Mouse (Mus musculus): ENCODE data around the gene Sppl2b. TPM values are rescaled to one million over a fixed set of nuclear protein-coding genes. Genes with fewer than 3 reads are reported as not detected.

Sppl2b gene
- polyA plus RNA-seq, 1 experiment = 94.2 TPM

DNA sequence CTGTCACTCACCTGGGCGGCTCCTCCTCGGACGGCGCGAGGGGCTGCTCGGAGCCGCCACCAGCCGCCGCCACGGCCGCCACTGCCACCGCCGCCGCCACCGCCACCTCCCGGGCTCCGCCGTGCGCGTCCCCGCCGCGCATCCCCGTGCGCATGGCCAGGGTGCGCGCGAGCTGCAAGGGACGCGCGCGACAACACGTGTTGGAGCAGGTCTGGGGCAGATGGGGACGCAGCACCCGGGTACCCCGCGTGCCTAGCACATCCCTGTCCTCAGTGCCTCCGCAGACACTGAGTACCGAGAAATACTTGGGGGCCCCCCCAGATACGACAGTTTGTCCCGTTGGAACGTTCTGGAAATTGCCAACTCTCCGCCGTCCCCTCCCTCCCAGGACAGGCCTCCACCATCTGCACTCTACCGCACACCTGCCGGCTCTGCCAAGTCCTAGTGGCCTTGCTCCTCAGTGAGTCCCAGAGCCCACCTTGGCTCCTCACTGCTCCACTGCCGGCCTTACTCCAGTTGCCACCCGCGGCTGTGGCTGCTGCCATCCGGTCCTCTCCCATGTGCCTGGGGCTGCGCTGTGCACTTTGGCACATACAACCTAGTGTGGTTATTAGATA, 11.0 kb upstream of the Sppl2b start, which contains the start of gene Lingo3:
Gene Lingo3, minus strand, starts transcription at position 109 of the 617 bp plus-strand sequence.
- H3K27ac ChIP-seq (ENCODE audit: insufficient read depth, low read length) = peak within 1 kb of the TSS; percentile 49; the same call in 1 of the 2 replicates
- no peak for TF ChIP-seq POLR2A (IDR thresholded peaks at IDR 0.05; ENCODE audit: extremely low read depth, insufficient read depth, low read length)
- TF ChIP-seq CTCF (IDR thresholded peaks at IDR 0.05; ENCODE audit: extremely low read depth, insufficient read depth, low read length) = no peak
- no peaks in the 10 kb centered on the region for H3K4me1 ChIP-seq (ENCODE audit: control insufficient read depth, insufficient read depth, low read length)
- peak within 1 kb of the TSS; percentile 61 for H3K4me3 ChIP-seq (ENCODE audit: insufficient read depth, low read length)

DNA sequence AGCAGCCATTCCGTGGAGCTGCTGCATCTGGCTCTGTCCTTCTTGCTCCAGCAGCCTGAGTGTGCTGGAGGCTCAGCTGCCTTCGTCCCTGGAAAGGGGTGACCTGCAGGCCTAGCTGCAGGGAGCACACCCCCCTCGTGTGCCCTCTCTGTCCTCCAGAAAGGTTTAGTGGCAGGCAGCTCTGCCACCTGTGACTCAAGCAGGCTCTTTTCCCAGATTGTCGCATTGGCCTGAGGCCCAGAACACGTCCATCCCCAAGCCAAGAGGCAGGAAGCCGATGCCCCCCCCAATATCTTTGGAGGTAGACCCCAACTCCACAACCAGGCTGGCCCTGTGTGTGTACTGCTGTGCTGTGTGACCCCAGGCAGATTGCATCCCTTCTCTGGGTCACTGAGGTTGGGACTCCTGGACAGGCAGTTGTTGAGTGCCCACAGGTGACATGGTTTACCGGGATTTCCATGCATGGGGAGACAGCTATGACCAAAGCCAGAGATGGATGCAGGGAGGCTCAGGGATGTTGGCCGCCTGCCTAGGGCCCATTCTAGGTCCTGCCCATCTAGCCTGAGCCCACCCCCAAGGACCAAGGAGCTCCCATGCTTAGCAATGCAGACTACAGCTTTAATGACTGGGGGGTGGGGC, 9.9 kb upstream of the Sppl2b start:
- Histone ChIP-seq H3K4me3 (ENCODE audit: insufficient read depth, low read length) (no peak overlapping the region), H3K4me1 (ENCODE audit: control insufficient read depth, insufficient read depth, low read length) (no peaks in the 10 kb centered on the region), H3K27ac (ENCODE audit: insufficient read depth, low read length) (no peak overlapping the region)
- TF ChIP-seq CTCF (IDR thresholded peaks at IDR 0.05; ENCODE audit: extremely low read depth, insufficient read depth, low read length) (no peak), POLR2A (IDR thresholded peaks at IDR 0.05; ENCODE audit: extremely low read depth, insufficient read depth, low read length) (no peak)

DNA sequence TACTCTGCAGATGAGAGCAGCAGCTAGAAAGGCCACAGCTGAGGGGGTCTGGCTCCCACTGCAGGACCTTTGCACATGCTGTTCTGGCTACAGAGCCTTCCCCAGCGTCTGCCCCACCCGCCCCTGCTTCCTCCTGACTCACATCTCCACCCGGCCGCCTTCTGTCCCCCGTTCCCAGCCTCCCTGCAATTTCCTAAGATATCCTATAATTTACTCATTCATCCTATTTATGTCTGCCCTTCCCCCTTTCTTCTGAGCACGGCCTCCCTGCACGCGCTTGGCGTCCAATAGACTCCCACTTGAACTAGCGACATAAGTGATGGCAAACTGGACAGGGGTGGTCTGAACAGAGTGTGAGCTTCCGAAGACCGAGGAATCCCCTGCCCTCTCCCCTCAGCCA, 9.3 kb upstream of the Sppl2b start:
- Histone ChIP-seq H3K4me1 (ENCODE audit: control insufficient read depth, insufficient read depth, low read length) (no peaks in the 10 kb centered on the region), H3K4me3 (ENCODE audit: insufficient read depth, low read length) (no peak overlapping the region), H3K27ac (ENCODE audit: insufficient read depth, low read length) (no peak overlapping the region)
- no peak for TF ChIP-seq POLR2A (IDR thresholded peaks at IDR 0.05; ENCODE audit: extremely low read depth, insufficient read depth, low read length)
- no peak for TF ChIP-seq CTCF (IDR thresholded peaks at IDR 0.05; ENCODE audit: extremely low read depth, insufficient read depth, low read length)

DNA sequence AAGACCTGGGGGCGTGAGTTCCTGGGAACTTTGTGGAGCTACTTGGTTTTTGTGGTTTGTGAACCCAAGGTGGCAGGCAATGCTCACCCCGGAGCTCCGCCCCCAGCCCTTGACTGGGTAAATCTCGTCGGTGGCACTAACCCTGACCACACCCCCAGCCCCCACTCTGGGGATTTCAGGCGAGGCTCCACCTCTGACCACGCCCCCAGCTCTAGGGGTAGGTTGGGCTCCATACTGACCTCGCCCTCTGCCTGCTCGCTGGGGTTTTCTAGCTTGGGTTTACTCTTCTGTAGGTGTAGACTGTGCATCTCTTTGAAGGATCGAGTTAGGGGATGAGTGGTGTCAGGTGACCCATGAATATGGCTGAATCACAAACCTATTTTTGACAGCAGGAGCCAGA, 6.5 kb upstream of the Sppl2b start:
- no peak for TF ChIP-seq CTCF (IDR thresholded peaks at IDR 0.05; ENCODE audit: extremely low read depth, insufficient read depth, low read length)
- no peak for TF ChIP-seq POLR2A (IDR thresholded peaks at IDR 0.05; ENCODE audit: extremely low read depth, insufficient read depth, low read length)
- H3K4me1 ChIP-seq (ENCODE audit: control insufficient read depth, insufficient read depth, low read length) = no peaks in the 10 kb centered on the region
- H3K4me3 ChIP-seq (ENCODE audit: insufficient read depth, low read length) = no peak overlapping the region
- no peak overlapping the region for H3K27ac ChIP-seq (ENCODE audit: insufficient read depth, low read length)

DNA sequence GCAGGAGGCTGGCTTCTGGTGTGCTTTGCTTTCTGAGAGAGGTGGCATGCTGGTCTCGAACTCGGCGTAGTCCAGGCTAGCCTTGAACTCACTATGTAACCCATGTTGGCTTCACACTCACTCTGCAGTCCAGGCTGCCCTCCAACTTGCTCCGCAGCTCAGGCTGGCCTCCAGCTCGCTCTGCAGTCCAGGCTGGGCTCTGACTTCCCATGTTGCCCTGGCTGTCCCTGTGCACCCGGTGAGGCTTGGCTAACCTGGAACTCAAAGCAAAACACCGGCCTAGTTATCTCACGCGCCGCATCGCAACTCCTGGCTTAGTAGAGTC, 636 bp downstream of the Sppl2b start:
- Histone ChIP-seq H3K27ac (ENCODE audit: insufficient read depth, low read length) (no peak overlapping the region), H3K4me3 (ENCODE audit: insufficient read depth, low read length) (peak overlapping the region; percentile 93), H3K4me1 (ENCODE audit: control insufficient read depth, insufficient read depth, low read length) (peaks cover 4% of the 10 kb centered on the region; the same call in 1 of the 2 replicates)
- no peak for TF ChIP-seq POLR2A (IDR thresholded peaks at IDR 0.05; ENCODE audit: extremely low read depth, insufficient read depth, low read length)

DNA sequence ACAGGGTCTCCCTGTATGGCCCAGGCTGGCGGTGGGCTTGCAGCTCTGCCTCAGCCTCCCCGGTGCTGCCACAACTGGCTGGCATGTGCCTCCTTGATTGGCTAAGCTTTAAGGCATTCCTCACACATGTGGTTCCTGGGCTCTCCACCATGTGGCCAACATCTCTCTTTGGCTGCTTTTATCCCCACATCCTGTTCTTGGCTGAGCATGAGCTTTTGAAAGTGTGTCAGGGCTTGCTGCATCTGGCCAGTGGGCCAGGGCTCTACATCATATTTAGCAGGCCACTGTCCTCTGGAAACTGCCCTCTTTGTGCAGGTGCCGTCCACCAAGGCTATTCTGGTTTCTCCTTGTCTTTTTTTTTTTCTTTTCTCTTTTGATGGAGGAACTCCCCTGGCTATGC, 1.2 kb downstream of the Sppl2b start:
- H3K4me3 ChIP-seq (ENCODE audit: insufficient read depth, low read length) = peak overlapping the region; percentile 93; the same call in 1 of the 2 replicates
- no peak for TF ChIP-seq POLR2A (IDR thresholded peaks at IDR 0.05; ENCODE audit: extremely low read depth, insufficient read depth, low read length)
- 0 out of 2 replicates have a peak, but pooled peaks have one; percentile 0 for TF ChIP-seq CTCF (IDR thresholded peaks at IDR 0.05; ENCODE audit: extremely low read depth, insufficient read depth, low read length)
- H3K4me1 ChIP-seq (ENCODE audit: control insufficient read depth, insufficient read depth, low read length) = peaks cover 4% of the 10 kb centered on the region; the same call in 1 of the 2 replicates
- no peak overlapping the region for H3K27ac ChIP-seq (ENCODE audit: insufficient read depth, low read length)

DNA sequence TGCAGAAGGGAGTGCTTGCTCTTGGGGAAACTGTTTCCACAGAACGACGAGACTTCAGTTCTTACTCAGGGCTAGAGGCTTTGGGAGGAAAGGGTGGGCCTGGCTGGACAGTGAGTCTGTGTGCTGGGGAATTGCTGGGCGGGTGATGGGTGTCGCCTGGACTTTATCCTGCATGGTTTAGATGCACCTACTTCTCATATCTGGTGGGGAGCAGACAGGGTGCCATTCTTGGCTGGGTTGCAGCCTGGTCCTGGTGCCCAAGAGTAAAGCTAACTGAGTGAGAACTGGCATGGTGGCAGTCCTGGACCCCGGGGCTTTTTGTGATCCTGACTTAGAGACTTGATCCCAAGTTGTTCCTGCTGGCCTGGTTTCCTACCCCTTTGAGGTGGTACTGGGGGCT, 1.8 kb downstream of the Sppl2b start:
- Histone ChIP-seq H3K4me1 (ENCODE audit: control insufficient read depth, insufficient read depth, low read length) (peaks cover 4% of the 10 kb centered on the region; the same call in 1 of the 2 replicates), H3K4me3 (ENCODE audit: insufficient read depth, low read length) (no peak overlapping the region), H3K27ac (ENCODE audit: insufficient read depth, low read length) (peak overlapping the region; percentile 39; the same call in 1 of the 2 replicates)
- no peak for TF ChIP-seq POLR2A (IDR thresholded peaks at IDR 0.05; ENCODE audit: extremely low read depth, insufficient read depth, low read length)
- TF ChIP-seq CTCF (IDR thresholded peaks at IDR 0.05; ENCODE audit: extremely low read depth, insufficient read depth, low read length) = no peak

DNA sequence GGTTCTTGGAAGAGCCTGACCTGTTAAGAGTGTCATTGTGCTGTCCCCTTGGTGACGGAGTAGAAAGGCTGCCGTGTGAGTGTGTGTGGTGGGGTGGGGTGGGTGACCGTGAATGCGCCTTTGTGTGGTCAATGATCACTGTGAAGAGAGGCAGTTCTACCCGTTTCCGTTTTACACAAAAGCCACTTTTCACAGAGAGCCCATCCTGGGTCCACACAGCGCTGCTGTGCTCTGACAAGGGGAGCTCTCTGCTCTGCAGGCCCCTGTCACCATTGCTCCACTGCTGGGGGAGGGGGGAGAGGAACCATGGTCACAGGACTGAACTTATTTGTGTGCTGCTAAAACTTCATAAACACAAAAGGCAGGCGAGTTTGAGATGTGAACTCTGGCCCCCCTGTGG, 2.3 kb downstream of the Sppl2b start:
- Histone ChIP-seq H3K4me1 (ENCODE audit: control insufficient read depth, insufficient read depth, low read length) (peaks cover 4% of the 10 kb centered on the region; the same call in 1 of the 2 replicates), H3K27ac (ENCODE audit: insufficient read depth, low read length) (peak overlapping the region; percentile 48; the same call in 1 of the 2 replicates), H3K4me3 (ENCODE audit: insufficient read depth, low read length) (no peak overlapping the region)
- no peak for TF ChIP-seq CTCF (IDR thresholded peaks at IDR 0.05; ENCODE audit: extremely low read depth, insufficient read depth, low read length)
- no peak for TF ChIP-seq POLR2A (IDR thresholded peaks at IDR 0.05; ENCODE audit: extremely low read depth, insufficient read depth, low read length)

DNA sequence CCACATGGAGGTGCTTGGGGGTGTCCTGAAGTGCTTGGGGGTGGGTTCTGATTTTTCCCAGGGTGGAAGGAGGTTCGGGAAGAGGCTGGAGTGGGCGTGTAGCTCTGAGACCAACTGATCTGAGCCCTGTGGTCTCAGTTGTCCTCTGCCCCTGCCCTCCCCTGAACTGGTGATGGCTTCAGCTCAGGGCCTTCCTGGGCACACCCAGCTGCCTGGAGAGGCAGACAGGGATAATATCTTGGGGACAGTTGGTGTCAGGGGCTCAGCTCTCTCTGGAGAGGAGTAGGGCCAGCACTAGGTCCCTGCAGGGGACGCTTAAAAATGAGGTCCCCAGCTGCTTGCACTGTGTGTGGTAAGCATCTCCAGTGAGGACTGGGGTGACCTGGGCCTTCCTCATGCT, 2.8 kb downstream of the Sppl2b start:
- H3K27ac ChIP-seq (ENCODE audit: insufficient read depth, low read length) = peak overlapping the region; percentile 48; the same call in 1 of the 2 replicates
- TF ChIP-seq CTCF (IDR thresholded peaks at IDR 0.05; ENCODE audit: extremely low read depth, insufficient read depth, low read length) = no peak
- no peak for TF ChIP-seq POLR2A (IDR thresholded peaks at IDR 0.05; ENCODE audit: extremely low read depth, insufficient read depth, low read length)
- peaks cover 4% of the 10 kb centered on the region; the same call in 1 of the 2 replicates for H3K4me1 ChIP-seq (ENCODE audit: control insufficient read depth, insufficient read depth, low read length)
- H3K4me3 ChIP-seq (ENCODE audit: insufficient read depth, low read length) = no peak overlapping the region
